Mouse (Mus musculus): Measurements from ENCODE around the gene Adamts7.
A peak's percentile ranks its signal among the peaks of the same experiment; 100 is the strongest.

Gene Adamts7

DNA sequence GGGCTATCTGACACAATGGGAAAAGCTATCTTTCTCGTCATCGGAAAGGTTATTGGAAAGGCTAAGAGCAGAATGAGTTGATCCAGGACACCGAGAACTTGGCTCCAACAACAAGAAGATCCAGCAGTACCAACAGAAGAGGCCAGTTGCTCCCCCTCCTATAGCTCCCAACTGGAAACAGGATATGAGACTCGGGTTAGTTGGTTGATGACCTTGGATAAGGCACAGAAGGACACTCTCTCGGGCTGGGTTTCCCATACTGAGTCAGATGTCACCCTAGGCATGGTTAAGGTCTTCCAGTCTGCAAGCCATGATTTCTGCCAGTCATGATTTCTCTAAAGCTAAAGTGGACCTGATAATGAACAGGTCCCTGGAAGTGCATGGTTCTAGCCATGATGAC, 71.9 kb downstream of the Adamts7 start:
- no peak for DNase-seq (ENCODE audit: low read depth, low spot score)

DNA sequence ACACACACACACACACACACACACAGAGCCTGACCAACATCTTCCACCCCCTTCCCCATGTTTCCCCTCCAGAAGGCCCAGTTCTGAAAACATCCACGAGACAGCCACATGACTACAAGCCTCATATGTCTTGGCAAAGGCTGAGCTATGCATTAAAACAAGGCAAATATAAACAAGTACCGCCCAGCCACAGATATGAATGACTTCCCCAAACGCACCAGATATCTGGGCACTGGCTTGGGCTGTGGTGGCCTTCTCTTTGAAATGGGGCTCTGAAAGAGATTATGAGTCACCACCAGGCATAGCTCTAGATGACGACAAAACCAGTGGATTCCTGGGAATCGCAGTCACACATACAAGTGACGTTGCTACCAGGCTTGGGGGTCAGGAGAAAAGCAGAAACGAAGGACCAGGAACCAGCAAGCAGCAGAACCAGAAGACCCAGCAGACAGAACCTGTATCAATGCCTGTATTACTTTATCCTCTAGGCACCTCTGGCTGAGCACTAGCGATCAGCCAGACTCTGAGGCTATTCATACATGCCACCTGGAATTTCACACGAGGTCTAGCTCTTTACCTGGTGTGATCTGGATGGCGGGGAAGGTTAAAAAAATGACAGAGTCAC, 72.5 kb downstream of the Adamts7 start:
- no peak for DNase-seq (ENCODE audit: low read depth, low spot score)

DNA sequence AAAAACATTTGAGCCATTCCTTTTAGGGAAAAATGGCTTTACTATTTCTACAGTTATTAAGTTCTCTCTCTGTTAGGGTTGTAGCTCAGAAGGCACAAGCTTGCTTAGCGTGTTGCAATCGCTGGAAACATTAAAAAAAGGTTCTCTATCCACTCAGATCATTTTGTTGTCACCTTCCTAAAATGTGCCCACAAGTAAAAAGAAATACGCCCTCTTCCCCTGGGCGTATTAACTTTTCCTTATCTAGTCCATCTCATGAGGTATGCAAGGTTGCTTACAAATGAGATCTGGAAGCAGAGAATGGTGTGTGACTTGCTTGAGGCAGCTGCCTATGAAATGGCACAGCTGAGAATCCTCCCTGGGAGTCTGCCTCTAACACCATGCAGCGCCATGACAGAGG, 73.9 kb downstream of the Adamts7 start:
- no peak for DNase-seq (ENCODE audit: low read depth, low spot score)

- no peak for DNase-seq (ENCODE audit: low read depth, low spot score)
Observed at GRCm38 (mm10) chr9:90237232-90238062, 74.6 kb downstream of the Adamts7 start.

GRCm38 (mm10) chr9:90240560-90240959, 77.7 kb downstream of the Adamts7 start:
- DNase-seq (ENCODE audit: low read depth, low spot score), result no peak

- no peak for DNase-seq (ENCODE audit: low read depth, low spot score)
Observed at GRCm38 (mm10) chr9:90241041-90241440, 78.2 kb downstream of the Adamts7 start.

DNA sequence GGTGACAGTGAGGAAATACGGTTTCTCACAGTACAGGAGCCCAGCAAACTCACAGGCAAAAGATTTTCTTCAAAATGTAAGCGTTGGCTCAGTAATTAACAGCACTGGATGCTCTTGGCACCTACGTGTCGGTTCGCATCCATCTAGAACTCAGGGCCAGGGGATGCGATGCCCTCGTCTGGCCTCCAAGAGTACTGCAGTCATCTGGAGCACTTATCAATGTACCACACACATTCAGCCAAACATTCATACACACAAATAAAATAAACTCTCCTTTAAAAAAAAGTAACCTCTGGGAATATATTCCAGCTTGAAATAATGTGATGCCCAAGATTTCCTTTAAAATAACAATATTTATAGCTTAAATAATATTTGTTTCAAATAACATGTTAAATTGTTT, 78.7 kb downstream of the Adamts7 start:
- peak; percentile 41 for DNase-seq (ENCODE audit: low read depth, low spot score)

DNA sequence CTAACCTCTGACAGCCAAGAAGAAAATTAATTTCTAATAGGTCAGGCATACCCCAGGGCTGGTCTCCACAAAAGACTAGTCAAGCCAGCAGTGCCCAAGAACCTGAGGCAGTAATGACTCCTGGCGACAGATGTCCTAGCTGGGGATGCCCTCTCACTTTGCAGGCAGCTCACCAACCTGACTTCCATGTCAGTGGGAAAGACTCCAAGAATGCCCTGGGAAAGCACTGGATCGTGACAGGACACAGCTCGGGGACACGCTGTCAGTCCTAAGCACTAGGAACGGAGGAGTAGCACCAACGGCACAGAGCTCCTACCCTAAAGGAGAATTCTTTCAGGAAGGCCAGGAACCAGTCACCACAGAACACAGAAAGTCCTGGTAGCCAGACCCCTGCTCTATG, 79.4 kb downstream of the Adamts7 start:
- DNase-seq (ENCODE audit: low read depth, low spot score), result no peak

GRCm38 (mm10) chr9:90242855-90243254, 80.0 kb downstream of the Adamts7 start:
- no peak for DNase-seq (ENCODE audit: low read depth, low spot score)

GRCm38 (mm10) chr9:90244301-90245151, 81.7 kb downstream of the Adamts7 start:
- no peak for DNase-seq (ENCODE audit: low read depth, low spot score)

DNA sequence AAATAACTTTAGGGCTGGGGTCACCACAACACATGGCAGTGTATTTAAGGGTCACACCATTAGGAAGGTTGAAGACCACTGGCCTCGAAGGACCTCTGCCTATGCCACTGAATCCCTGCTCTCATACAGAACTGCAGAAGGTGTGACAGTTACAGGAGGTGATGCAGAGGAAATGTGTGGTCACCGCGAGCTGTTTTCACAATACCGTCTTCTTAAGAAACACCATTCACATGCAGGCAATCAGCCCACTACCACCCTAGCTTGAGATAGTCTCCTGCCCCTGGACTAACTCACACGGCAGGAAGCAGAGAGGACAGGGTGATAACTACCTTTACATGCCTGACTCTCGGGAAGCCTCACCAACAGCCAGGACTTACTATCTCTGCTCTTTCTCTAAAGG, 82.3 kb downstream of the Adamts7 start:
- no peak for DNase-seq (ENCODE audit: low read depth, low spot score)

GRCm38 (mm10) chr9:90245781-90246180, 82.9 kb downstream of the Adamts7 start:
- no peak for DNase-seq (ENCODE audit: low read depth, low spot score)

GRCm38 (mm10) chr9:90247316-90247715, 84.4 kb downstream of the Adamts7 start:
- no peak for DNase-seq (ENCODE audit: low read depth, low spot score)

GRCm38 (mm10) chr9:90248326-90248725, 85.5 kb downstream of the Adamts7 start:
- DNase-seq (ENCODE audit: low read depth, low spot score), result no peak

GRCm38 (mm10) chr9:90249036-90249435, 86.2 kb downstream of the Adamts7 start:
- DNase-seq (ENCODE audit: low read depth, low spot score), result no peak

GRCm38 (mm10) chr9:90250141-90250775, 87.4 kb downstream of the Adamts7 start:
- DNase-seq (ENCODE audit: low read depth, low spot score), result no peak

DNA sequence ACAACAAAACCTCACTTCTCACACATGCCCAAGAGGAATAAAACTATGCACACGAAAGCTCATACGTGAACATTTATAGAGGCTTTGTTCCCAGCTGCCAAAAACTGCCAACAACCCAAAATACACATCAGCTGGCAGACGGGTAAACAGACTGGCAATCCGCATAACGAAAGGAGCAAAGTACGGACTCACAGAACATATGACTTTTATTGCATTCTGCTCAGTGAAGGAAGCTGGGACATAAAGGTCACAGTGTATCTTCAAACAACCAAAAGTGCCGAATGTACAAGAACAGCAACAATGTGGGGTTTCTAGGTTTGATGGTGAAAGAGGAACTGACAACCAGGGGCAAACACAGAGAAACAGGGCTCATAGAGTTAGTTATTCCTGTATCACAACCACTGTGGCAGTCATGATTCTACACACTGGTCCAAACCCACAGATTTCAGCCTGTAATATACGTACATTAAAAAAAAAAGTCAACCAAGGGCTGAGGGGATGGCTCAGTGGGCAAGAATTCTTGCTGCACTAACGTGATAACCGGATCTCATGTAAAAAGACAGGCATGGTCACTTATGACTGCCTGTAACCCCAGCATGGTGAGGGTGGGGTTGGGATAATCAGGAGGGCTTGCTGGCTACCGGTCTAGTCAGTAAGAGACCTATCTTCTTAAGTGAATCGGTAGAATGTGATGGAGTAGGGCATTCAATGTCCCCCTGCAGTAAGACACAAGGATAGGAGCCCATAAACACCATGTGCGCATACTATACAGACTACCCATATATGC, 88.3 kb downstream of the Adamts7 start:
- no peak for DNase-seq (ENCODE audit: low read depth, low spot score)

DNA sequence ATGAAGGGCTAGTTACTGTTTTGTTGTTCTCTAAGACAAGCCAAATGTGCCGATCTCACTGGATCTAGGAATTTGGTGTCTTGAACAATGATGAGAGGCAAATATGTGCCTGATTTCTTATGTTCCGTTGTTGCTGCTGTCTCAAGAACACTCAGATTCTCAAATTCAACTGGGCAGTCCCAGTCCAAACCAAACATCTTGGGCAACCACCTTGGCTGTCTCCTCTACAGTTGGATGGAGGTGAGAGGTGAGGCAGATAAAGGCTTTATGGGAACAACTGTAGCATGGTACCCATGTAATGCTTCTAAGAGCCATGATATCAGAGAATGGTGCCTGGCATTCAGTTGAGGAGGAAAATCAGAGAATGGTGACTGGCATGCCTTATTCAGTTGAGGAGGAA, 90.3 kb downstream of the Adamts7 start:
- DNase-seq (ENCODE audit: low read depth, low spot score), result no peak

DNA sequence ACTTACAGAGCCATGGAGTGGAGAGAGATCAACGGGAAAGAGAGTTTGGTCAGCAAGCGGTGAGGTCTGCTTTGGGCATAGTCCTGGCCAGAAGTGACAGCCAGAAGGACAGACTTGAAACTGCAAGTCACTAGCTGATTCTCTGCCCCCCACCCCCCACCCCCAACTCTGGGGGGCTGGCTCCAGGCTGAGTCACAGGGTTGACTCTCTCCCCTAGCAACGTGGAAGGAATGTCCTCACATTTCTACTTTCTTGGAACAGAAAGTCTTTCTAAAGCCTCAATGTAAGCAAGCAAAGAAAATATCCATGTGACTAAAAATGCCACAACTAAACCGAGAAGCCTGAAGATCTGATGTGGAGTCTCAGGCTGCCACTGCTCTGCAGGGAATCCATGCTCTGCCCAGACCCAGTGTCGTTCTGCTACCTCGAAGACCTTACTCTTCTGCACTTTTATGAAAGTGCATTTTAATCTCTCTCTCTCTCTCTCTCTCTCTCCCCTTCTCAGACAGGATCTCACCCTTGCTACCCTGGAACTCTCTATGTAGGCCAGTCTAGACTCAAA, 93.1 kb downstream of the Adamts7 start:
- DNase-seq (ENCODE audit: low read depth, low spot score), result no peak

DNA sequence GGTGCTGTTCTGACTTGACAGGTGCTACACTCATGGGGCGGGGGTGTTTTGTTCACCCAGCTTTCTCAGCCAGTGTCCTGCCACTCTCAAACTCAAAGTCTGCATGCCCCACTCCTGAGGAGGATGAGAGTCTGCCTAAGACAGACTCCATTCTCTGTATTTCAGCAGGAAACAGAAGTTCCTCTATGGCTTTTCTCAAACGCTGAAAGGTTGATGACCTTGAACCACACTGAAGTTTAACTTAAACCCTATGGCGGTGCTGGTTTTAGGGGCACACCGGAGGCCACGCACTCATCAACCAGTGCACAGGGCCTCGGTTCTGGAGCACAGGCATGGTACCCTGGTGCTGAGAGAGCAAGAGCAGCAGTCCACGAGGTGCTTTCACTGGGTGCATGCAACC, 94.4 kb downstream of the Adamts7 start:
- no peak for DNase-seq (ENCODE audit: low read depth, low spot score)

Measured in ES-CJ7 (cell line).